ENCODE assay signal across 22 mouse cellular contexts in genomic region chr12:9921591-9922198, GRCm38 (mm10).
DNase-seq lines count a peak whose midpoint lies in the region; ATAC-seq and TF ChIP-seq lines count a peak whose summit lies in the region.
"Had no signal": no experiment of that assay in that cellular context is flagged by ENCODE, and none has a peak within 500 bp of the region (broad histone marks: within the 10 kb centered on the region; RNA-seq: fewer than 3 reads in every experiment).

No protein-coding gene starts in this region.

- no peak for TF ChIP-seq POLR2A in testis, adult 2 months (IDR thresholded peaks at IDR 0.05; ENCODE audit: control insufficient read depth, low read depth, low read length)

- intact Hi-C loops in heart, postnatal 10 days (cut with DNase I), result no loop called here

- H3K9ac ChIP-seq in heart, embryonic 12.5 days, result no peak overlapping the region
- H3K9ac ChIP-seq: embryonic facial prominence, embryonic 12.5 days; forebrain, postnatal 0 days; hindbrain, embryonic 14.5 days; neural tube, embryonic 12.5 days had no signal

- no peaks in the 10 kb centered on the region for H3K9me3 ChIP-seq in heart, embryonic 12.5 days (replicated peaks)
- H3K9me3 ChIP-seq: embryonic facial prominence, embryonic 12.5 days; neural tube, embryonic 12.5 days had no signal

- ATAC-seq in heart, embryonic 12.5 days (ENCODE audit: insufficient number of reproducible peaks, low FRiP score), result no peak
- ATAC-seq: CD4-positive, CD25-positive, alpha-beta regulatory T cell, adult 4 months; forebrain, postnatal 0 days had no signal

- H3K27me3 ChIP-seq in heart, embryonic 12.5 days (replicated peaks), result no peaks in the 10 kb centered on the region
- H3K27me3 ChIP-seq in testis, adult 2 months (ENCODE audit: control insufficient read depth, insufficient read depth, low read length), result no peaks in the 10 kb centered on the region
- H3K27me3 ChIP-seq: embryonic facial prominence, embryonic 12.5 days; neural tube, embryonic 12.5 days had no signal

- no peaks in the 10 kb centered on the region for H3K4me1 ChIP-seq in heart, embryonic 12.5 days (replicated peaks)
- peaks cover 6% of the 10 kb centered on the region for H3K4me1 ChIP-seq in testis, adult 2 months (ENCODE audit: control insufficient read depth, insufficient read depth, low read length)
- H3K4me1 ChIP-seq: embryonic facial prominence, embryonic 12.5 days; neural tube, embryonic 12.5 days had no signal

- peak; percentile 97 for DNase-seq in heart, adult 11 months
- DNase-seq in testis, postnatal 14 days (ENCODE audit: low spot score), result no peak
- DNase-seq in heart, postnatal 10 days, result peak; percentile 9 to 13
- no peak for DNase-seq in adrenal gland, postnatal 36 days
- no peak for DNase-seq in adrenal gland, adult 2 months
- DNase-seq: cerebellum, adult 11-12 months; cerebellum, postnatal 25 days; forebrain, postnatal 0 days; kidney, adult 8-10 months; kidney, postnatal 10 days; layer of hippocampus, postnatal 36 days; lung, postnatal 4 days; midbrain, embryonic 14.5 days; right cerebral cortex, postnatal 14 days; spleen, adult 18-20 months; thymus, postnatal 14 days had no signal

- no peaks in the 10 kb centered on the region for H3K36me3 ChIP-seq in heart, embryonic 12.5 days
- H3K36me3 ChIP-seq in testis, adult 2 months (ENCODE audit: control insufficient read depth, insufficient read depth, low read length), result no peaks in the 10 kb centered on the region
- H3K36me3 ChIP-seq: embryonic facial prominence, embryonic 12.5 days; neural tube, embryonic 12.5 days had no signal

- no peak overlapping the region for H3K4me2 ChIP-seq in heart, embryonic 12.5 days
- H3K4me2 ChIP-seq: embryonic facial prominence, embryonic 12.5 days; hindbrain, embryonic 14.5 days; neural tube, embryonic 12.5 days had no signal

- no peak overlapping the region for H3K27ac ChIP-seq in heart, embryonic 12.5 days (ENCODE audit: poor library complexity, severe bottlenecking)
- H3K27ac ChIP-seq in testis, adult 2 months (ENCODE audit: control insufficient read depth, insufficient read depth, low read depth, low read length), result no peak overlapping the region
- H3K27ac ChIP-seq: embryonic facial prominence, embryonic 12.5 days; hindbrain, embryonic 14.5 days; neural tube, embryonic 12.5 days had no signal

- TF ChIP-seq CTCF in testis, adult 2 months (IDR thresholded peaks at IDR 0.05; ENCODE audit: control insufficient read depth, insufficient read depth, insufficient replicate concordance, low read depth, low read length), result no peak

- H3K4me3 ChIP-seq in heart, embryonic 12.5 days, result no peak overlapping the region
- H3K4me3 ChIP-seq in testis, adult 2 months (ENCODE audit: control insufficient read depth, low read depth, low read length), result peak overlapping the region; percentile 5; the same call in 1 of the 2 replicates
- H3K4me3 ChIP-seq: embryonic facial prominence, embryonic 12.5 days; neural tube, embryonic 12.5 days had no signal

- 85% methylated on average over 2 of the region's 2 CpGs for WGBS in heart, embryonic 12.5 days

Comparison
In these comparisons a context has a peak if more than half of its experiments do, and no peak if none do; other contexts are left out.
1. DNase-seq: peak in heart, adult 11 months (single experiment) and heart, postnatal 10 days (2 of 2); none in testis, postnatal 14 days (single experiment), adrenal gland, postnatal 36 days (0 of 2) and adrenal gland, adult 2 months (single experiment).